Mouse (Mus musculus): Measurements from ENCODE around the gene Coro2b. TPM values are rescaled to one million over a fixed set of nuclear protein-coding genes. Genes with fewer than 3 reads are reported as not detected.

Coro2b gene
- polyA plus RNA-seq, 1 experiment = 2.5 TPM

DNA sequence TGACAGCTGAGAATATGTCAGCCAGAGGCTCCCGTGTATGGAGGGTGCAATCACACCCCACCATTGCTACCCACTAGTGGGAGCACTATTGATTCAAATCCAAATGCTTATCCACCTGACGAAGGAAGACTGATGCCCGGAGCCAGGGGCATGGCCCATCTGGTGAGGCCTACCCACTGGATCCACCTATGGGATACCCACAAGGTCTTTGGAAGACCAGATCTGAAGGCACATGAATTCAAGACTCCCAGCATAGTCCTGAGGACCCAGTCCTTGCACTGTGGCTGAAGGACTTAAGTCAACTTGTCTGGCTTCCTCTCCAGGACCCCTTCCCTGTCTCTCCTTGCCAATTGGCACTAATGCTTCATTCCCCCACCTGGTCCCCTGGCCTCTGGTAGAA is 54.1 kb downstream of the Coro2b start:
- no peak for DNase-seq (ENCODE audit: low read depth, low spot score)
- WGBS = 79% methylated on average over 3 of the region's 3 CpGs

DNA sequence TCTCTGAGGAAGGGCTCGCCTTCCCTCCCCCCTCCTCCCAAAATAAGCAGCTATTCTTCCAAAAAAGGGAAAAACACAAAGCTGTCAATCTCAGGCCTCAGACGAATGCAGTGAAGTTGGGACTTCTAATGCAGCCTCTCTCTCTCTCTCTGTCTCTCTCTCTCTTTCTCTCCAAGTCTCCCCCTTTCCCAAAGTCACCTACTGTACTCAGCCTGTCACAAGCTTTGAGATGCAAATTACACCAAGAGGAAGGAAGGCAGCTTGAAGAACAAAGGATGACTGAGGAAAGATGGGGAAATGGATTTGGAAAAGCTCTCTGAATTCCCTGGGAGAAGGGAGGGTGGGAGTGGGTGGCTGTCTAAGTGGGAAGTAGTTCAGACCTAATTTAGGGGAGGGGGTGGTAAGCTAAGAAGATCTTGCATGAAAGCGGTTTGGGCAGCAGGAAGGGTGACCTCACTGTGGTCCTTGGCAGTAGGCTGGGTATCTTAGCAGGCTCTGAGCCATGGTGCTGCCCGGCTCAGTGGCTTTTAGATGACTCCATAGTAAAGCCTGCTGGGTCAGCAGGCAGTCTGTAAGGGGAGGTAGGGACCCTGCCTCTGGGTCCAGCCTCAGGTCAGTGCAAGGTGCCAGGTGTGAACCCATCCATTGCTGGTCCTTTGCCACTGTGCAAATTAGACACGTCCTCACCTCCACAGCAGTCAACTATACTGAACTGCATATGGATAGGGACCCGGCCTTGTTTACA is 55.8 kb downstream of the Coro2b start:
- WGBS = 68% methylated on average over 6 of the region's 6 CpGs

DNA sequence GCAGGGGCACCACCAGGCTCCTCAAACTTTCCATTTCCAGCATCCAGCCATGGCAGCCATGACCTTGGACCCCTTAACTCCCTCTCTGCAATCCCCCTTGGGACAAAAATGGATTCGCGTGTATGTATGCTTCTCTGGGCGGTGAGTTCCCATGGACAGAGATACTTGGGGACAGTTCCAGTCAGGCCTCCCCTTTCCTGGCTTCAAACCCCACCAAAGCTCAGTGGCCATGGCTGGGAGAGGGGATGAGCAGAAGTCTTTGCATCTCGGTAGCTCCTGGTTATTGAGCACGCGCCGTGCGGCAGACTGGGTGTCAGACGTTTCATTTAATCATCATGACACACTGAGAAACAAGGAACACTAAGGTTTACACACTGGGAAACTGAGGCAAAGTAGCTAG is 56.7 kb downstream of the Coro2b start:
- no peak for DNase-seq (ENCODE audit: low read depth, low spot score)
- WGBS = 92% methylated on average over 9 of the region's 9 CpGs

More for the DNA sequence above, 55.8 kb downstream of the Coro2b start:
- no peak for DNase-seq (ENCODE audit: low read depth, low spot score)

DNA sequence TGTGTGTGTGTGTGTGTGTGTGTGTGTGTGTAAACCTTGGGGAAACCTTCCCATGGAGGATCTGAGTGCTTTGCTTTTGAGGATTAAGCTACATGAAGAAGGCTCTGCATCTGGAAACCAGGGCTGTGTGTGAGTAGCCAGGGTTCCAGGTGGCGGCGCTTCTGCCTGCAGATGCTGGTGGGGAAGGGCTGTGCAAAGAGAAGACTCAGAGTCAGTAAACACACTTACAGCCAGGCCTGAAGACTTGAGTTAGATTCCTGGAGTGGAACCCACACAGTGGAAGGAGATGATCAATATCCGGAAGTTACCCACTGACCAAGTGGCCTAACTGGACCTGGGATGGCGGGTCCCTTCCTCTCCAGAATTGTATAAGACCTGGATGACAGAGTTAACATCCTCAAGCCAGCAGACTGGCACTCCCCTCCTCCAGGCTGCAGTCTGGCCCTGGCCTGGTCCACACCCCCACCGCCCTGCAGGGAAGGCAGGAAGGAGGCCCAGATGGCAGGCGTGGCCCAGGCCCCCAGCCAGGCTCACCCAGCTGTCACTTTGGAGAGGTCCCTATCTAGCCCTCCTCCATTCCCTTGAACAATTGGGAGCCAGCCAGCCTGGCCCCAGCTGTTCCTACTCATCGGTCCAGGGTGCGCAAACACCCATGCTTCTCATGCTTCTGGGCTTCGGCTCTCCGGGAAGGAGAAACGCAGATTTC is 59.9 kb downstream of the Coro2b start:
- no peak for DNase-seq (ENCODE audit: low read depth, low spot score)
- 39% methylated on average over 11 of the region's 11 CpGs for WGBS

DNA sequence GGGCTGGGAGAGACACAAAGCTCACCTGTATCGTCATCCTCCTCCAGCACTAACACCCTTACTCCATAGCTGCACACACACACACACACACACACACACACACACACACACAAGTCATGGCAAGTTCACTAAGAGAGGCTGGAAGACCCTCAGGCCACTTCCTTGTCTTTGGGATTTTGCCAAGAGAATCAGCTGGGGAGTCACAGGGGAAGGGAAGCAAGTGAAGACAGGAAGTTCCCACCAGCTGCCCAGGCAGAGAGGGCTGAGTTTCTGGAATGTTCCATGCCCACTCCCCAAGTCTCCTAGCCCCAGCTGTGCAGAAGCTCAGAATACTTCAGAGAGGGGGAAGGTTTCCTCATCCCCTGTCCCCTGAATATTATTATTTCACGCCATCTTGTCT is 62.6 kb downstream of the Coro2b start:
- no peak for DNase-seq (ENCODE audit: low read depth, low spot score)
- 82% methylated on average over 2 of the region's 2 CpGs for WGBS

DNA sequence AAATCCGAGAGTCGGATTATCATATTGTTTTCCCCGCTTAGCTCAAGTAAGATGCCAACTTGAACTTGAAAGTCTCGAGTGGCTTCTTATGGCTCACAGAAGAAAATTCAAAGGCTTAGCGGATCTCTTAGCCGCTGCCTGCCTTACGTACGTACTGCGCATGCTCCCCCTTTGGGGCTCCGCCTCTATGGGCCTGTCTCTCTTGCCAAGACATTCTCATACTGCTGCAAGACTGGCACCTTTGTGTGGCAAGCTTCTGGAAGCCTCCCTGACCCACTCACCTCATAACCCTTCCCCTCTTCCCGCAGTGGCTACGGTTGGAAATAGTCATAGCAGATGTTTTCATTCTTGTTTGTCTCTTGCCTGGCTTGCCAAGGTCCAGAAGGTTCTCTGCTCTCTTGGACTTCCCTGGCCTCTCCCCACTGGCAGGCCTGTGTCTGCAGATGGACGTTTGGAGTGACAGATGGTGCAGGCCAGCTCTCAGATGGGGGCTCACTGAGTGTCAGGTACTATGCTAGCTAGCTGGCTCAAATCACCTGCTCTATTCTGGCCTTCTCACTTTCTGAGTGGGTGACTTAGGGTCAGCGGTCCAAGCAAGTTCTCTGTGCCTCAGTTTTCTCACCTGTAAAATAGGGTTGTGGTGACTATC is 65.2 kb downstream of the Coro2b start:
- no peak for DNase-seq (ENCODE audit: low read depth, low spot score)
- 88% methylated on average over 14 of the region's 14 CpGs for WGBS

DNA sequence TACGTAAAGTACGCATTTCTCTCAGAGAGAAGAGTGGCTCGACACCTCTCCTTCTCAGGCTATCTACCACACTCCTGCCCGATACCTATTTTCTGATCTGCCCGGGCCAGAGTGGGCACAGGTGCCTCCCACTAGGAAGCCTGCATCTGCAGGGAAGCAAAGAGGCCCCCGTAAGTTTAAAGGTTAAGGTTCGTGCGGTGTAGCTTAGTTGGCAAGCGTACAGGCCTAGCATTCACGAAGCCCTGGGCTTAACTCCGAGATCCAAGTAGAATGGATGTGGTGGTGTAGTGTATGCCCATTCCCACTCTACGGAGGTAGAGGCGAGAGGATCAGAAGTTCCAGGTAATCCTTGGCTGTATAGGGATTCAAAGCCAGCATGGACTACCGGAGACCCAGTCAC is 65.8 kb downstream of the Coro2b start:
- 90% methylated on average over 14 of the region's 14 CpGs for WGBS
- no peak for DNase-seq (ENCODE audit: low read depth, low spot score)

DNA sequence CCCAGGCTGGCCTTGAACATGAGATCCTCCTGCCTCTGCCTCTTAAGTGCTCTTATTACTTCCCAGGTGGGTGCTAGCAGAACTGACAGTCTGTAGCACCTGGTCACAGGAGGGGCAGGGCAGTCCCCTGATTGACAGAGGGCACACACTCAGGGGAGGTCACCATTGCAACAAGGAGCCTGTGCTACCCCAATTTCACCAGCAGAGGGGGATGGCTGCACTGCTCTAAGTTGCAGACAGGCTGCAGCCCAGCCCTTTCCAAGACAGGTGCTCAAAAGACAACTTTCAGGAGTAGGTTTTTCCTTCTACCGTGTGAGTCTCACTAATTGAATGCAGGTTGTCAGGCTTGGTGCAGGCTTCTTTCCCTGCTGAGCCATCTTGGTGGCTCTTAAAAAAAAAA is 66.4 kb downstream of the Coro2b start:
- no peak for DNase-seq (ENCODE audit: low read depth, low spot score)
- 7% methylated on average over 1 of the region's 1 CpGs for WGBS

DNA sequence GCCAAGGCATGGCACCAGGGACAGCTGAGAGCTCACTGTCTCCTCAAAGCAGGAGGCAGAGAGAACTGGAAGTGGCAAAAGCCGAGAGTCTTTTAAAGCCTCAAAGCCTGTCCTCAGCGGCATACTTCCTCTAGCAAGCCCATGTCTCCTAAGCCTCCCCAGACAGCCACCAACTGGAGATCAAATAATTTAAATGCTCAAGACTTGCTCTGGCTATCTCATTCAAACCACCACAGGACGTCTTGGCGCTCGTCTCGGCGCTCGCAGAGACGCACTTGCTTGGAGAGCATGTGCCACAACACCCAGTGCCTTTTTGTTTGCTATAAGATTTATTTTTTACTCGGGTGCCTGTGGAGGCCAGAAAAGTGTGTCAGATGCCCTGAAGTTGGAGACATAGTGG is 67.1 kb downstream of the Coro2b start:
- 80% methylated on average over 10 of the region's 10 CpGs for WGBS
- no peak for DNase-seq (ENCODE audit: low read depth, low spot score)

DNA sequence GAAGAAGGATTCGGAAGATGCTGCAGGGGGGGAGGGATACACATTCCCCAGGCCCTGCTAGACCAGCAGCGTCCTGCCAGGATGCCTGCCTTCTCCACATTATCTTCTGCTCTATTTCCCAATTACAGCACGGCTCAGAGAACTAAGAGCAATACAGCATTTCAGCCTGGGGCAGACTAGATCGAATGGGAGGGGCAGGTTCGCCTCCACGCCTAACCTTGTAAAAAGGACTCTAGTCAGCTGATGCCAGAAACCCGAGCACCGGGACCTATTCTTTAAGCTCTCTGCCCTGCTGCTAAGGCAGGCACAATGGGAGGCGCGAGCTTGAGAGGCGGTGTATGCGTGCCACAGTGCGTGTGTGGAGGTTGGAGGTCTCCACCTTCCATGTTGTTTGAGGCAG is 67.7 kb downstream of the Coro2b start:
- WGBS = 57% methylated on average over 13 of the region's 13 CpGs
- DNase-seq (ENCODE audit: low read depth, low spot score) = no peak

DNA sequence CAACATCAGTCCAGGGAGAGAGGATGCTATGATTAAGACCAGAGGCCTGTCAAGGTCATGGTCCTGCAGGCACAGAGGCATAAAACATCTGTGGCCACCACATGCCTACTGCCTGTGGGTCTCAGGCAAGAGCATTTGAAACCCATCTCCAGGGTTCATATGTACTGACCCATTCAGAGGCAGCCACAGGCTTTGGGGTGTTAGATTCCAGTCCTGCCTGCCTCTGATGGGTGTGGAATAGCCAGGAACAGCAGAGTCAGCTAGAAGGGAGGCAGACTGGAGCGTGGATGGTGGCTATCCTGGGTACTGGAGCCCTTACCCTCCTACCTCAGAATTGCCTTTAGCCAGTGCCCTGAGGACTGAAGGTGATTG is 69.4 kb downstream of the Coro2b start:
- WGBS = 92% methylated on average over 1 of the region's 1 CpGs
- no peak for DNase-seq (ENCODE audit: low read depth, low spot score)

DNA sequence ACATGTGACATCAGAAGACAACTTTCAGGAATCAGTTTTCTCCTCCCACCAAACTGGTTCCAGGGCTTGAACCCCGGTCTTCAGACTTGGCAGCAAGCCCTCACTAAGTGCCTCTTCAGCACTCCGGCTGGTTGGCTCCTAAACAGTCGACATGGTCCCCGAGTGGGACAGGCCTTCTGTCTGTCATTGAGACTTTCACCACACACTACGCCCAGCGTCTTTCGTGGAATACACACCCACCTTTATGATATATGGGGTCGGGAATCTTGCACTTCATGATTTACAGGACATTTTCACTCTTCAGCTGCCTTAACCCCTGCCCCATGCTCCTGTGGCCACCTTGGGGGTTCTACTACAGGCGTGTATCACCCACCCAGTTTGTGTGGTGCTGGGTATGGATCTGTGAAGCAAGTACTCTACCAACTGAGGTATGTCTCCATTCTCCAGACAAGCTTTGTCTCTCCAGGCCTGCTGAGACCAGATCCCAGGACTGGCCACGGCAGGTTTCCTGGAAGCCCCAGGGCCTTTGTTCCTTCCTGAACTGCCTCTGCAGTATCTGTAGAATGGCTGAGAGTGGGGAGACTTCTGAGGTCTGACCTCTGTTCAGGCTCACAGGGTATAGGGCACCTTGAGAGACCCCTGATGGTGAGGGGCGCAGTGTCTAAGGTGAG is 70.0 kb downstream of the Coro2b start:
- DNase-seq (ENCODE audit: low read depth, low spot score) = no peak
- WGBS = 72% methylated on average over 11 of the region's 11 CpGs

DNA sequence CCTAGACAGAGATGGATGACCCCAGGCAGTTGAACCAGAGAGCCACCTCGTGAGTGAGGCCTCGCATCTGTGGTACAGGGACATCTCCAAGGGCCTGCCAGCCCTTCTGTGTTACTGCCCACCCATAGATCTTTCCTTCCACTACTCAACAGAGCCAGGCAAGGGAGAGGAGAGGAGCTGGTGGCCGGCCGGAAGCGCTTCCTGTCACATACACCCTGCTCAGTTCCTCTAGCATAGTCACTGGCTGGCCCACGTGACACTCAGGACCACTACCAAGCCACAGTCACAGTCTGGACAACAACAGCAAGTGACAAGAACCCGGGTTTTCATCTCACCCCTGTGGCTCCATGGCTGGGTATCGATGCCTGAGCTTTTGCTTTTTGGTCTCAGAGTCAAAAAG is 70.8 kb downstream of the Coro2b start:
- WGBS = 86% methylated on average over 8 of the region's 8 CpGs
- no peak for DNase-seq (ENCODE audit: low read depth, low spot score)

DNA sequence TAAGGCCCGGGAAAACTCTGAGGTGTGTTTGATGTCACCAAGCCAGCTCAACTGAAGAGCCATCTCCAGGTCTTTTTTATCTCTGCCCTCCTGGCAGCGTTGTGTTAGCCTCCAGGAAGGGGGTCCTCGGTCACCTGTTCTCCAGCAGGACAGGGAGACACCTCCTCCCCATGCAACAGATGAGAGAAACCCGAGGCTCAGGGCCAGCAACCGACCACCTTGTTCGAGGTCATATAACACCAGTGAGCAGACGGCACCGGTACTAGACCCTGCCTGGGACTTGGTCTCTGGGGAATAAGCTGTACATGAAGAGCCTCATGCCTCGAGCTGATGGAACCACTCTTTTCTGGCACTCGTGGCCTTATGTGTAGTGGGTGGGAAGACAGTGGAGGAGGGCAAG is 72.1 kb downstream of the Coro2b start:
- WGBS = 89% methylated on average over 10 of the region's 10 CpGs
- no peak for DNase-seq (ENCODE audit: low read depth, low spot score)

DNA sequence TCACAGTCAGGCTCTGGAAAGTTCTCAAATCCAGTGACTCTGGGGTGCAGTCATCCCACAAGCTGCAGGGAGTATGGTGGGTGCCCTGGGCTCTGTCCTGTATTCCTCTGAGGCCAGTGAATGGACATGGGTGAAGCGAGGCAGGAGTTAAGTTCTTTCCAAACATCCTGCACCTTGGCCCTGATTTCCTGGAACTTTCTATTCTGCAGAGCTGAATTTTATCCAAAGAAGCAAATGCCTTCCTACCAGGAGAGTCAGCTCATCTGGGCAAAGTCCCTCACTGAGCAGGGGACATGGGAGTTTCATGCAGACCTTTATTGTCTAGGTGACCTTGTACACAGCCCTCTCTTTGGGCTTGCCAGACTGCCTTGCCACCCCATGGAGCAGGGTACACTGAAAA is 75.1 kb downstream of the Coro2b start:
- DNase-seq (ENCODE audit: low read depth, low spot score) = no peak
- WGBS = 76% methylated on average over 1 of the region's 1 CpGs

DNA sequence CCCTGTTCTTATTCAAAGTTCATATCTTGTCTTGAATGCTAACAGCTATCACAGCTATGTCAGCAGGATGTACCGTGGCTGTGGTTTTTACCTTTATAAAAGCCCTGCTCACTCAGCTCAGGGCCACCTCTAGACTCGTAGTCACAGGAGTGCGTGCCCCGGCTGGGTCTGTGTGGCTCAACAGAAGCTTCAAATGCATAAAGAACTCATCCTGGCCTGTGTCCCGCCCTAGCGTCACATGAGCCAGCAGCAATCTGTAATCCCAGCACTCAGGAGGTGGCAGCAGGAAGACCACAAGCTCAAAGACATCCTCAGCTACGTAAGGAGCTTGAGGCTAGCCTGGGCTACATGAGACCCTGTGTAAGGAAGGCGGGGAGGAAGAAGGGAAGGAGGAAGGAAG is 75.7 kb downstream of the Coro2b start:
- no peak for DNase-seq (ENCODE audit: low read depth, low spot score)
- 84% methylated on average over 8 of the region's 8 CpGs for WGBS

DNA sequence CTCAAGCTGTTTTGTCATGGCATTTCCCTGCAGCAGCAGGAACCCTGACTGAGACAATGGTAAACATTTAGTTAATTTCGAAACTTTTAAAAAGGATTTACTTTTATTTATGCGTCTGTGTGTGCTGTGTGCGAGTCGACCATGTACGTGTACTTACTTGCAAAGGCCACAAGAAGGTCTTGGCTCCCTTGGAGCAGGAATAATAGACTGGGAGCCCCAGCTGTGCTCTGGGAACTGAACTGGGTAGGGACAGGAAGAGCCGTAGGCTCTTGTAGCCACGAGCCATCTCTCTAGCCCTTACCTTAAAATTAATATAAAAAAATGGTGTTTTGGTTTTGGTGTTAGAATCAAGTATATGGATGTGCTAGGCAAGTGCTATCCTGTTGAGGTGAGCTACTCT is 76.8 kb downstream of the Coro2b start:
- 86% methylated on average over 7 of the region's 7 CpGs for WGBS
- no peak for DNase-seq (ENCODE audit: low read depth, low spot score)

DNA sequence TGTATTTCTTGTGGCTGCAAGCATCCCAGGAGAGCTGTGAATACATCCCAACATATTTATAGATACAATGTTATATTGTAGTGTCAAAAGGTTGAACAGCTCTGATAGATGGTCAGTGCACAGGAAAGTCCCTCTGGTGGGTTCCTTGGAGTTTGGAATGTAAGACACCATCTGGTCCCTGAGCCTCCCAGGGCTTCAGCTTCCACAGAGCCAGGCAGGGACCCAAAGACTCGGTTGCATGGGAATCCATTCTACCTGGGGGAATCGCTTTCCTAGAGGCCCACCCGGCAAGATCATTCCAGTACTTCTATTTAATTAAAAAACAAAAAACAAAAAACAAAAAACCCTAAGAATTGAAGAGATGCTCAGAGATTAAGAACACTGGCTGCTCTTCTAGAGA is 78.4 kb downstream of the Coro2b start:
- DNase-seq (ENCODE audit: low read depth, low spot score) = no peak
- WGBS = 94% methylated on average over 3 of the region's 3 CpGs

DNA sequence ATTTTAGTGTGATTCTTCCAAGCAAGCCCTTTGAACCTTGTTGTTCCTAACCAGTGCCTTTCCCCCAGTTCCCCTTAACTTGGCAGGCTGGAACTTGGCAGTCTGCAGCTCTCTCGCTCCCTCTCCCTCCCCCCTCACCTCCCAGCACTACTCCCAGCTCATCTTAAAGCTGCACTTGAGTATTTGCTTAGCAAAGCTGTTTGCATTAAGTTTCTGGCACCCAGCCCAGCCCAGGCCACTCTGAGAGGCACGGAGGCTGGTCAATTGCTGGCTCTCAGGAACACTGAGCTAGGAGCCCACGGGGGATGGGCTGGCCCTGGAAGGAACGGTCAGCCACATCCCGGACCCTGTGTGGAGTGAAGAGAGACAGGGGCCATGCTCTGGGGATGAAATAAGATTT is 80.8 kb downstream of the Coro2b start:
- WGBS = 19% methylated on average over 5 of the region's 5 CpGs

DNA sequence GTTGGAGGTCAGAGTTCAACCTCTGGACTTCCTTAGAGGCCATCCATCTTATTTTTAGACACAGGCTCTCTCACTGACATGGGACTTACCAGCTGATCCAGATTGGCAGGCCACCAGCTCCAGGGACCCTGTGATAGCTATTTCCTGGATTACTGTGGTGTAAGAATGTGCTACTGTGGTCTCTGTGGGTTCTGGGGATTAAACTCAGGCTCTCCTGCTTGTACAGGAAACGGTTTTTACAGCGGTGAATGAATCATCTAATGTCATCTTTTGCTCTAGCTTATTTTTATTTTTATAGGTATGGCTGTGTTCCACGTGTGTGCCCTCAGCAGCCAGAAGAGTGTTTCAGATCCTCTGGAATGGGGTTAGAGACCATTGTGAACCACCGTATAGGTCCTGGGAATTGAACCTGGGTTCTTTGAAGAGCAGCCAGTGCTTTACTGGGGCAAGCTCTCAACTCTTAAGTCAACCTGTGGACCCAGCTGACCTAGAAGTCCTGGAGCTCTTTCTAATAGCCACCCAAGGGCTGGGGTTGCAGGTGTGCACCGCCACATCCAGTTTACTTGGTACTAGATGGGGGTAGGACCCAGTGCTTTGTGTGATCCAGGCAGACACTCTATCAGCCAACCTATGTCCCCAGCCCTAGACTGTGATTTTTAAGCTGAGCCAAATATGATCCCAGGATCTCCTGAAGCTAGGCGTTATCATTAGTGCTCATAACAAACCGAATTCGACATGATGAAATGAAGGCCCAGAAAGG is 81.5 kb downstream of the Coro2b start:
- no peak for DNase-seq (ENCODE audit: low read depth, low spot score)
- WGBS = 22% methylated on average over 8 of the region's 8 CpGs

More for the DNA sequence above, 80.8 kb downstream of the Coro2b start:
- DNase-seq (ENCODE audit: low read depth, low spot score) = peak; percentile 56

Measured in large intestine, adult 2 months (tissue).